Mouse (Mus musculus): ENCODE measurements around the gene Copz1.
"Not testable (repeated sequence)": the region's sequence is repeated elsewhere in the genome, so short reads cannot be mapped to it uniquely, and the experiment has no call there.

Copz1 gene

GRCm38 (mm10) chr15:103252660-103253059, 19.9 kb upstream of the Copz1 start:
- DNase-seq = peak; percentile 87

GRCm38 (mm10) chr15:103253352-103253751, 19.2 kb upstream of the Copz1 start:
- peak; percentile 44 for DNase-seq

GRCm38 (mm10) chr15:103255169-103255568, 17.3 kb upstream of the Copz1 start:
- DNase-seq = peak; percentile 92

- no peak for DNase-seq
These were observed 16.1 kb upstream of the Copz1 start for GRCm38 (mm10) chr15:103256210-103256986.

- peak; percentile 99 for DNase-seq
These were observed 14.5 kb upstream of the Copz1 start, which contains the start of gene Nfe2 for GRCm38 (mm10) chr15:103257790-103258728. Nfe2 (minus strand) TSS chr15:103258403.

- DNase-seq = peak; percentile 68
These were observed 13.4 kb upstream of the Copz1 start for GRCm38 (mm10) chr15:103259162-103259561.

GRCm38 (mm10) chr15:103259989-103260388, 12.5 kb upstream of the Copz1 start:
- peak; percentile 57 for DNase-seq

GRCm38 (mm10) chr15:103264794-103265193, 7.7 kb upstream of the Copz1 start:
- DNase-seq = no peak

- no peak for DNase-seq
These were observed 3.6 kb upstream of the Copz1 start for GRCm38 (mm10) chr15:103268903-103269302.

GRCm38 (mm10) chr15:103275943-103276342, 3.4 kb downstream of the Copz1 start:
- DNase-seq = not testable (repeated sequence)

GRCm38 (mm10) chr15:103277949-103278348, 5.4 kb downstream of the Copz1 start:
- no peak for DNase-seq

GRCm38 (mm10) chr15:103279750-103280149, 7.2 kb downstream of the Copz1 start:
- peak; percentile 76 for DNase-seq

- peak; percentile 81 for DNase-seq
These were observed 8.4 kb downstream of the Copz1 start for GRCm38 (mm10) chr15:103280817-103281464.

- no peak for DNase-seq
These were observed 9.1 kb downstream of the Copz1 start for GRCm38 (mm10) chr15:103281465-103282205.

- peak; percentile 67 for DNase-seq
These were observed 11.6 kb downstream of the Copz1 start for GRCm38 (mm10) chr15:103284066-103284465.

- no peak for DNase-seq
These were observed 12.1 kb downstream of the Copz1 start for GRCm38 (mm10) chr15:103284647-103285046.

GRCm38 (mm10) chr15:103285778-103286417, 13.4 kb downstream of the Copz1 start:
- no peak for DNase-seq

- no peak for DNase-seq
These were observed 17.1 kb downstream of the Copz1 start for GRCm38 (mm10) chr15:103289600-103289999.

- no peak for DNase-seq
These were observed 17.9 kb downstream of the Copz1 start for GRCm38 (mm10) chr15:103290417-103290816.

- no peak for DNase-seq
These were observed 18.3 kb downstream of the Copz1 start for GRCm38 (mm10) chr15:103290843-103291242.

- DNase-seq = no peak
These were observed 20.3 kb downstream of the Copz1 start for GRCm38 (mm10) chr15:103292673-103293345.
